Mouse (Mus musculus): ENCODE data around the gene Spindoc.

DNA sequence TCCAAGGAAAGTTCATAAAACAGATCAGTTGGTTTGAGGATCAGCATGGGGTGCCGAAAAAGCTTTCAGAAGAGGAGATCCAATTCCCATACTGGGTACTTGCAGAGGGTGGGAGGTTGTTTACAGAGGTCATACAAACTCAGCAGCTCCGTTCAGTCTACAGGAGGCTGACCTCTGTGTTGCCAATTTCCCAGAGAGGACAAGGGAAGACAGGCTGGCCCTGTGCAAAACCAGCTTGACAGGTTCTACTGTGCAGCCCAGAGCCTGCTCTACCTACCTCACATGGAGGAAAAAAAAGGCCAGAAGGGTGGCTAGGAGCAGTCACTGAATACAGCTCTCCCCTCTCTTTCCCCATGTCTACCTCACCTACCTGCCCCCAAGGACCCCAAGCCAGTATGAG lies 48.7 kb downstream of the Spindoc start:
- TF ChIP-seq CTCF (IDR thresholded peaks at IDR 0.05; ENCODE audit: low read depth) (no peak), EP300 (optimal IDR thresholded peaks at IDR 0.05) (peak; percentile 53)

All from stomach, postnatal 0 days (tissue).